Mouse (Mus musculus) limb, embryonic 15.5 days (tissue): ENCODE results near the gene Fastkd3. TPM values are rescaled to one million over a fixed set of nuclear protein-coding genes. Genes with fewer than 3 reads are reported as not detected.

Experiments used
- ATAC-seq: fragments of 200-750 bp; cut with Nextera tagmentation; 2 replicates; pipeline ENCODE4 v1.8.0; 2017; ENCODE audit warnings: low read depth, moderate TSS enrichment; ENCODE audit not compliant: insufficient number of reproducible peaks, low FRiP score, low TSS enrichment
- H3K27ac ChIP-seq: fragments of 300-500 bp; sonication (generic); 2 replicates; pipeline ENCODE4 v1.5.1; 2015; ENCODE audit warnings: moderate library complexity, mild to moderate bottlenecking, inconsistent platforms
- H3K27me3 ChIP-seq: fragments of 300-500 bp; sonication (generic); 2 replicates; pipeline ENCODE4 v1.6.1; 2015; ENCODE audit warnings: inconsistent platforms
- H3K36me3 ChIP-seq: fragments of 300-500 bp; sonication (generic); 2 replicates; pipeline ENCODE4 v1.6.1; 2015; ENCODE audit warnings: inconsistent platforms
- H3K4me1 ChIP-seq: fragments of 300-500 bp; sonication (generic); 2 replicates; pipeline ENCODE4 v1.6.1; 2015; ENCODE audit warnings: inconsistent platforms
- H3K4me2 ChIP-seq: fragments of 300-500 bp; sonication (generic); 2 replicates; pipeline ENCODE4 v1.6.1; 2015; ENCODE audit warnings: mild to moderate bottlenecking, inconsistent platforms
- H3K4me3 ChIP-seq: fragments of 300-500 bp; sonication (generic); 2 replicates; pipeline ENCODE4 v1.5.1; 2015; ENCODE audit warnings: mild to moderate bottlenecking, inconsistent platforms
- H3K9ac ChIP-seq: fragments of 300-500 bp; sonication (generic); 2 replicates; pipeline ENCODE4 v1.6.1; 2015; ENCODE audit warnings: inconsistent platforms
- H3K9me3 ChIP-seq: fragments of 300-500 bp; sonication (generic); 2 replicates; pipeline ENCODE4 v1.6.1; 2016; ENCODE audit warnings: inconsistent platforms
- WGBS: fragments of 180-500 bp; shearing (Covaris S2); methylation state at CpG from one replicate; pipeline ENCODE4 v1.1.7; 2015; 5-methylcytosine and 5-hydroxymethylcytosine counted together
- polyA plus RNA-seq: library from polyadenylated mRNA; unstranded; fragments of >200 nt; fragmentation: Nextera tagmentation; extraction: Ambion mirVana; gene quantifications from 2 replicates; pipeline ENCODE4 v1.2.1, GENCODE M21; 2015

The Fastkd3 gene
- polyA plus RNA-seq, 1 experiment from 2014 or later = 32.2 TPM

- WGBS = 88% methylated on average over 11 of the region's 11 CpGs
- H3K9ac ChIP-seq = 0 out of 2 replicates have a peak overlapping the region, but pooled peaks have one; percentile 17
- ATAC-seq = no peak
These were observed 1.9 kb downstream of the Fastkd3 start for GRCm38 (mm10) chr13:68583961-68584360.

GRCm38 (mm10) chr13:68585441-68585840, 3.4 kb downstream of the Fastkd3 start:
- ATAC-seq = no peak
- no peak overlapping the region for H3K9ac ChIP-seq
- WGBS = 88% methylated on average over 7 of the region's 7 CpGs
- peaks cover 18% of the 10 kb centered on the region; the same call in 1 of the 2 replicates for H3K4me1 ChIP-seq
- H3K36me3 ChIP-seq = peaks cover 68% of the 10 kb centered on the region
- H3K27ac ChIP-seq = no peak overlapping the region
- no peak overlapping the region for H3K4me3 ChIP-seq
- no peaks in the 10 kb centered on the region for H3K27me3 ChIP-seq
- H3K9me3 ChIP-seq = no peaks in the 10 kb centered on the region
- H3K4me2 ChIP-seq = no peak overlapping the region

More at GRCm38 (mm10) chr13:68583961-68584360, 1.9 kb downstream of the Fastkd3 start:
- Histone ChIP-seq H3K27ac (no peak overlapping the region), H3K4me1 (peaks cover 20% of the 10 kb centered on the region; the same call in 1 of the 2 replicates), H3K27me3 (no peaks in the 10 kb centered on the region), H3K36me3 (peaks cover 53% of the 10 kb centered on the region), H3K4me3 (no peak overlapping the region), H3K9me3 (no peaks in the 10 kb centered on the region), H3K4me2 (no peak overlapping the region)

DNA sequence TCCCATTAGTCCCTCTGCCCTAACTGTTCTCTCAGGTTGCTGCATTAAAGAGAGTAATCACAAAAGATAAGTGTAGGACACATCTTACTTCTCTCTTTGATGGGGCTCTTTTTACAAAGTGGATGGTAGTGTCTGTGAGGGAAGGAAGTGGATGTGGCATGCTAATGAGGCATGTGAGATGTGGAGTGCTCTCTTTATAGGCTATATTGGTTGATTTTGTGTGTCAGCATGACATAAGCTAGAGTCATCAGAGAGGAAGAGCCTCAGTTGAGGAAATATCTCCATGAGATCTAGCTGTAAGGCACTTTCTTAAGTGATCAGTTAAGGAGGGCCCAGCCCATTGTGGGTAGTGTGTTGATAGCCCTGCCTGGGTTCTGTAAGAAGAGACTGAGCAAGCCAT, 6.3 kb downstream of the Fastkd3 start:
- Histone ChIP-seq H3K4me2 (no peak overlapping the region), H3K9me3 (no peaks in the 10 kb centered on the region), H3K9ac (no peak overlapping the region), H3K4me3 (no peak overlapping the region), H3K27me3 (no peaks in the 10 kb centered on the region), H3K36me3 (peaks cover 97% of the 10 kb centered on the region), H3K27ac (no peak overlapping the region), H3K4me1 (peaks cover 7% of the 10 kb centered on the region; the same call in 1 of the 2 replicates)
- ATAC-seq = no peak

DNA sequence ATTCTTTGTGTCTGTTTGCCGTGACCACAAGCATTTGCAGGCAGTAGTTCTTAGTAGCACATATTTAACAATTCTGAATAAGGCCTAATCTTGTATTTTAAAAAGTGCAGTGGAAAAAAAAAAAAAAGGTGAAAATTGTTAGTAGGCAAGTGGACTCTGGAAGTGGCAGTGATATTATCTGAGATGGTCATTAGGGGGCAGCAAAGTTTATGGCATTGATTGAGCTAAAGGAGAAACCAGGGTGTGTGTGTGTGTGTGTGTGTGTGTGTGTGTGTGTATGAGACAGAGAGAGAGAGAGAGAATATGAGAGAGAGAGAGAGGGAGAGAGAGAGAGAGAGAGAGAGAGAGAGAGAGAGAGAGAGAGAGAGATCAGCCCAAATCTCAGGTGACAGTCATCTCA, 11.8 kb downstream of the Fastkd3 start:
- Histone ChIP-seq H3K27ac (no peak overlapping the region), H3K4me1 (peaks cover 6% of the 10 kb centered on the region), H3K27me3 (no peaks in the 10 kb centered on the region), H3K4me3 (no peak overlapping the region), H3K4me2 (no peak overlapping the region), H3K9me3 (no peaks in the 10 kb centered on the region), H3K36me3 (peaks cover 46% of the 10 kb centered on the region), H3K9ac (no peak overlapping the region)
- no peak for ATAC-seq
- WGBS = 88% methylated on average over 1 of the region's 1 CpGs

GRCm38 (mm10) chr13:68597199-68597598, 15.2 kb downstream of the Fastkd3 start, which contains the start of gene 1700001L19Rik:
Gene 1700001L19Rik, plus strand, starts transcription at chr13:68597421.
- Histone ChIP-seq H3K4me2 (peak within 1 kb of the TSS; percentile 31), H3K4me3 (0 out of 2 replicates have a peak within 1 kb of the TSS, but pooled peaks have one; percentile 4), H3K27ac (no peak within 1 kb of the TSS), H3K9ac (no peak within 1 kb of the TSS), H3K9me3 (no peaks in the 10 kb centered on the region), H3K27me3 (no peaks in the 10 kb centered on the region), H3K36me3 (peaks cover 12% of the 10 kb centered on the region), H3K4me1 (peaks cover 11% of the 10 kb centered on the region)
- no peak for ATAC-seq
- 13% methylated on average over 9 of the region's 10 CpGs for WGBS

- Histone ChIP-seq H3K4me1 (peaks cover 11% of the 10 kb centered on the region), H3K9me3 (no peaks in the 10 kb centered on the region), H3K4me2 (peak overlapping the region; percentile 31), H3K36me3 (peaks cover 7% of the 10 kb centered on the region), H3K27ac (no peak overlapping the region), H3K27me3 (no peaks in the 10 kb centered on the region), H3K9ac (no peak overlapping the region), H3K4me3 (0 out of 2 replicates have a peak overlapping the region, but pooled peaks have one; percentile 4)
- WGBS = 12% methylated on average over 13 of the region's 13 CpGs
- ATAC-seq = peak; percentile 37; the same call in 1 of the 2 replicates
These were observed 15.6 kb downstream of the Fastkd3 start for GRCm38 (mm10) chr13:68597667-68598066.

DNA sequence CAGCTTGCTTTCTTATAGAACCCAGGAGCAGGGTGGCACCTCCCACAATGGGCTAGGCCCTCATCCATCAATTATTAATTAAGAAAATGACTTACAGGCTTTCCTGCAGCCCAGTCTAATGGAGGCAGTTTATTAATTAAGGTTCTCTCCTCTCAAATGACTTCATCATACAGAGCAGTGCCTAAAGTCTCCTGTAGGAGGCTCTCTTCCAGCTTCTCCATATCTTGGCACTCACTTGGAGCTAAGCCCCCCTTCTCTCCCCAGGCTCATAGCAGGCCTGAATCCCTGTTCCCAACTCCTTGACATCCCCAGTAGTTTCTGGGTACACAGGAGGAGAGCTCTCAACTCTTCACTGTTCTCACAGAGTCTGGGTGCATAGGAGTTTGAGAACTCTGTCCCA, 16.9 kb downstream of the Fastkd3 start:
- H3K36me3 ChIP-seq = no peaks in the 10 kb centered on the region
- H3K27me3 ChIP-seq = no peaks in the 10 kb centered on the region
- H3K4me2 ChIP-seq = no peak overlapping the region
- H3K27ac ChIP-seq = no peak overlapping the region
- peaks cover 11% of the 10 kb centered on the region for H3K4me1 ChIP-seq
- H3K9ac ChIP-seq = no peak overlapping the region
- no peaks in the 10 kb centered on the region for H3K9me3 ChIP-seq
- no peak overlapping the region for H3K4me3 ChIP-seq
- no peak for ATAC-seq

GRCm38 (mm10) chr13:68601184-68601583, 19.1 kb downstream of the Fastkd3 start:
- no peak overlapping the region for H3K4me3 ChIP-seq
- no peaks in the 10 kb centered on the region for H3K9me3 ChIP-seq
- peaks cover 19% of the 10 kb centered on the region for H3K4me1 ChIP-seq
- no peaks in the 10 kb centered on the region for H3K27me3 ChIP-seq
- peak overlapping the region; percentile 67 for H3K27ac ChIP-seq
- H3K9ac ChIP-seq = no peak overlapping the region
- no peaks in the 10 kb centered on the region for H3K36me3 ChIP-seq
- H3K4me2 ChIP-seq = no peak overlapping the region
- WGBS = 7% methylated on average over 6 of the region's 6 CpGs
- peak; percentile 38; the same call in 1 of the 2 replicates for ATAC-seq

DNA sequence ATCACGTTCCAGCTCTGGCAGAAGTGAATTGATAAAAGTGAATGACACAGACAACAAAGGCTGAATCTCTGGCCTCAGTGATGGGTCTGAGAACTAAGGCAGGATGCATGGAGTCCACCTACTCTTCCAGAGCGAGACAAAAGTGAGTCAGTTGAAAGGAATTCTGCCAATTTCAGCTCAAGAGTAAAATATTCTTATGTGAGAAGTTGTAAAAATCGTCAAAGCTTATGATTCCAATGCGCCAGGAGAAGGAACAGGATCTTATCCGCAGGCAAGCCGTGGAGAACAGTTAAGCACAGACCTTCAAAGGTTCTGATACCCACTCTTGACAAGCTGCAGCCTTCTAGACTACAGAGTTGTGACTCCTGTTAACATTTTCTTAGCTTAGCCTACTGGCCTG, 21.1 kb downstream of the Fastkd3 start:
- H3K9me3 ChIP-seq = no peaks in the 10 kb centered on the region

DNA sequence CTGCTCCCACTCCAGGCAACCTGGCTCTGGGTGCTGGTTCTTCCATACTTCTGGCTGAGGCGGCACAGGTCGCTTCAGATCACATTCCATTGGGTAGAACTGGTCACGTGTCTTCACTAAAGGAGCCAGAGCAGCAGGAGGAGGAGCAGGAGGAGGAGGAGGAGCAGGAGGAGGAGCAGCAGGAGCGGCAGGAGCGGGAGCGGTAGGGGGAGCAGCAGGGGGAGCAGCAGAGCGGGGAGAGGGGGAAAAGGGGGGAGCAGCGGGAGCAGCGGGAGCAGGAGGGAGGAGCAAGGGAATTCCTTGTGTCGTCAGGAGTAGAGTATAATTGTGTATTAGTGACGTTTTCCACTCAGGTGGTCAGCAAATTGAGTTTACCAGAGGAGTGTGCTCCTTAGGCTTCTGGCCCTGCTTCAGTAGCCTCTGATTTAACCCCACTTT, 23.7 kb downstream of the Fastkd3 start:
- no peak overlapping the region for H3K27ac ChIP-seq
- whole genome bisulfite sequencing = 2% methylated on average over 11 of the region's 11 CpGs

More for the DNA sequence above, 21.1 kb downstream of the Fastkd3 start:
- peaks cover 25% of the 10 kb centered on the region for H3K4me1 ChIP-seq
- H3K36me3 ChIP-seq = no peaks in the 10 kb centered on the region
- H3K27ac ChIP-seq = no peak overlapping the region
- 55% methylated on average over 6 of the region's 6 CpGs for WGBS
- ATAC-seq = no peak
- no peaks in the 10 kb centered on the region for H3K27me3 ChIP-seq
- H3K4me3 ChIP-seq = no peak overlapping the region
- no peak overlapping the region for H3K9ac ChIP-seq
- H3K4me2 ChIP-seq = no peak overlapping the region

DNA sequence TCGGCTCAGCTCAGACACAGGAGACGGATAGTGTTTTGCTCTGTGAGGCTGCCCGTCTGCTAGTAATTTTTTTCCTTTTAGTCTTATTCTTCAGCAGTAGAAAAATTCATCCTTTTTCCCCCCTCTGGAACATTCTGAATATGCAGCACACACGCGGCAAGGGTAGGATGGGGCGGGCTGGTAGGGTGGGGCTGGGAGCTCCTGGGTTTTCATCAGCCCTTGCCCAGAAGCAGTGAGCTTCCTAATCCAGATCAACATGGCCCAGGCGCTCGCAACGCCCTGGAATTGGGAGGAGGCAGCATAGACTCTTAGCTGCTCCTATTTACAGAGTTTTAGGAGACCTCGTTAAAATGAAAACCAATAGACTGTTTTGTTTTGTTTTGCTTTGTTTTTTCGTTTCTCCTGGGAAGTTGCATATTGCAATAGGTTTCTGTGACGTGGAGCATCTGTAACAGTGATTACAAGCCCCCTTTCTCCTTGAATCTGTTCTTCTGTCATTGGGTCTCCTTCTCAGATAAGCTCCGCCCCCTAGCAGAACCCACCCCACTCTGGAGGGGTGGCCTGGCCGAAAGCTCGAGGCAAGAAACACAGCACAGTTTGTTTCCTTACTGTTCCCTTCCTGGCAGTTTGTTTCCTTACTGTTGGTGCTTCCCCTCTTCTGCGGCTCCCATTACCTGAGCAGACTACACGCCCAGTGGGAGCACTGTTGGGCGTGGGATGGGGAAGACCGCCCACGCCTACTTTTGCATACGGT, 25.8 kb downstream of the Fastkd3 start:
- Histone ChIP-seq H3K9ac (no peak overlapping the region), H3K36me3 (no peaks in the 10 kb centered on the region), H3K27me3 (no peaks in the 10 kb centered on the region), H3K9me3 (no peaks in the 10 kb centered on the region), H3K4me1 (peaks cover 22% of the 10 kb centered on the region), H3K27ac (peak overlapping the region; percentile 48), H3K4me2 (peak overlapping the region; percentile 40), H3K4me3 (peak overlapping the region; percentile 25)
- ATAC-seq = peak; percentile 45; the same call in 1 of the 2 replicates
- 32% methylated on average over 21 of the region's 21 CpGs for WGBS

More for the DNA sequence above, 23.7 kb downstream of the Fastkd3 start:
- peak overlapping the region; percentile 45 for H3K4me2 ChIP-seq
- ATAC-seq = peak; percentile 64
- H3K4me3 ChIP-seq = peak overlapping the region; percentile 32
- no peaks in the 10 kb centered on the region for H3K9me3 ChIP-seq
- no peaks in the 10 kb centered on the region for H3K27me3 ChIP-seq
- peaks cover 27% of the 10 kb centered on the region for H3K4me1 ChIP-seq
- H3K9ac ChIP-seq = no peak overlapping the region
- H3K36me3 ChIP-seq = no peaks in the 10 kb centered on the region

GRCm38 (mm10) chr13:68622792-68623191, 40.8 kb downstream of the Fastkd3 start:
- 57% methylated on average over 6 of the region's 6 CpGs for WGBS
- Histone ChIP-seq H3K4me2 (no peak overlapping the region), H3K9me3 (no peaks in the 10 kb centered on the region), H3K9ac (no peak overlapping the region), H3K4me1 (no peaks in the 10 kb centered on the region), H3K4me3 (no peak overlapping the region), H3K27me3 (no peaks in the 10 kb centered on the region), H3K27ac (no peak overlapping the region), H3K36me3 (peaks cover 8% of the 10 kb centered on the region; the same call in 1 of the 2 replicates)
- no peak for ATAC-seq
